Mouse (Mus musculus) liver, adult 2 months (tissue): ENCODE results near the gene Ahrr. TPM values are rescaled to one million over a fixed set of nuclear protein-coding genes. Genes with fewer than 3 reads are reported as not detected.

Experiments used
- DNase-seq: peaks from one replicate; pipeline ENCODE4 v3.0.0-alpha.2; 2011; ENCODE audit warnings: low read depth, low spot score; ENCODE audit errors: extremely low read depth
- H3K27ac ChIP-seq: fragments of 200-500 bp; replicated peaks from 2 replicates; pipeline ENCODE4 v1.5.1; 2012; ENCODE audit warnings: low read depth, mild to moderate bottlenecking, control low read depth, inconsistent platforms, low read length; ENCODE audit not compliant: insufficient read depth
- H3K27me3 ChIP-seq: fragments of 200-500 bp; 2 replicates; pipeline ENCODE4 v1.6.1; 2012; ENCODE audit warnings: mild to moderate bottlenecking, moderate library complexity, low read length, inconsistent platforms; ENCODE audit not compliant: control insufficient read depth, insufficient read depth
- H3K36me3 ChIP-seq: fragments of 200-500 bp; 2 replicates; pipeline ENCODE4 v1.6.1; 2012; ENCODE audit warnings: low read length, inconsistent platforms; ENCODE audit not compliant: control insufficient read depth, insufficient read depth
- H3K4me1 ChIP-seq: fragments of 200-500 bp; 2 replicates; pipeline ENCODE4 v1.6.1; 2011; ENCODE audit warnings: low read length; ENCODE audit not compliant: control insufficient read depth, insufficient read depth
- H3K4me3 ChIP-seq: fragments of 200-500 bp; 2 replicates; pipeline ENCODE4 v1.5.1; 2011; ENCODE audit warnings: low read depth, mild to moderate bottlenecking, control low read depth, low read length, moderate library complexity; ENCODE audit not compliant: insufficient read depth
- H3K79me2 ChIP-seq: fragments of 200-500 bp; 2 replicates; pipeline ENCODE4 v1.6.1; 2012; ENCODE audit warnings: inconsistent platforms, mild to moderate bottlenecking, low read length, moderate library complexity; ENCODE audit not compliant: control insufficient read depth, insufficient read depth
- H3K9ac ChIP-seq: fragments of 200-500 bp; 2 replicates; pipeline ENCODE4 v1.6.1; 2012; ENCODE audit warnings: low read depth, mild to moderate bottlenecking, control low read depth, inconsistent platforms, low read length
- CTCF ChIP-seq: fragments of 200-500 bp; IDR thresholded peaks from 2 replicates; pipeline ENCODE4 v1.5.1; 2011; ENCODE audit warnings: low read depth, low read length, control low read depth
- POLR2A ChIP-seq: fragments of 200-500 bp; IDR thresholded peaks from 2 replicates; pipeline ENCODE4 v1.6.1; 2011; ENCODE audit warnings: low read length, control low read depth; ENCODE audit not compliant: insufficient read depth; ENCODE audit errors: extremely low read depth
- WGBS: fragments of 180-500 bp; shearing (Covaris S2); methylation state at CpG from one replicate; pipeline ENCODE4 v1.1.7; 2018; 5-methylcytosine and 5-hydroxymethylcytosine counted together
- polyA plus RNA-seq: library from polyadenylated mRNA; depleted of rRNA; stranded (reverse); fragments of >200 nt; gene quantifications from 2 replicates; pipeline ENCODE4 v1.2.3, GENCODE M21; 2012
- total RNA-seq: library from RNA; depleted of rRNA; stranded (reverse); fragments of >200 nt; gene quantifications from 2 replicates; pipeline ENCODE4 v1.2.3, GENCODE M21; 2014

Ahrr gene
- total and polyA plus RNA-seq, 2 experiments: 0.07 to 0.18 TPM

DNA sequence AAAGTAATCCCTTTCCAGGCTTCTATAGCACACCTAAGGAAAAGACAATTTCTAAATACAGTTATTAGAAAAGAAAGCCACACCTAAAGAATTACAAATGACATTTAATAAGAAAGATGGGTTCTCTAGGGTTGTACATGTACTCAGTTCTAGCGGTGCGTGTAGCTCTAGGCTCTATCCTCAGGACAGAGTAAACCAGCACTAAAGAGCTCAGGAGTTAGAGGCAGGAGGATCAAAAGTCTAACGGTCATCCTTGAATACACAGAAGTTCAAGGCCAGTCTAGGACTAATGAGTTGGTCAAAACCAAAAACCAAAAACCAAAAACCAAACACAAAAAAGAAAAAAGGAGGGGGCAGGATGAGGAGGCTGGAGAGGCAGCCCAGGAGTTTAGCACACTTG lies 22.5 kb upstream of the Ahrr start:
- no peak for TF ChIP-seq CTCF
- TF ChIP-seq POLR2A: no peak
- DNase-seq: peak; percentile 62
- peaks cover 2% of the 10 kb centered on the region; the same call in 1 of the 2 replicates for H3K79me2 ChIP-seq
- H3K36me3 ChIP-seq: peaks cover 28% of the 10 kb centered on the region
- no peaks in the 10 kb centered on the region for H3K27me3 ChIP-seq
- no peak overlapping the region for H3K4me3 ChIP-seq
- peaks cover 3% of the 10 kb centered on the region for H3K4me1 ChIP-seq
- 47% methylated on average over 3 of the region's 3 CpGs for WGBS
- no peak overlapping the region for H3K9ac ChIP-seq
- H3K27ac ChIP-seq: no peak overlapping the region

- 98% methylated on average over 1 of the region's 1 CpGs for WGBS
- TF ChIP-seq CTCF (no peak), POLR2A (no peak)
- Histone ChIP-seq H3K4me1 (no peaks in the 10 kb centered on the region), H3K27me3 (no peaks in the 10 kb centered on the region), H3K27ac (no peak overlapping the region), H3K36me3 (peaks cover 69% of the 10 kb centered on the region), H3K4me3 (no peak overlapping the region), H3K79me2 (no peaks in the 10 kb centered on the region; the same call in 1 of the 2 replicates), H3K9ac (no peak overlapping the region)
- no peak for DNase-seq
Observed at GRCm38 (mm10) chr13:74305780-74306179, 13.6 kb upstream of the Ahrr start.

DNA sequence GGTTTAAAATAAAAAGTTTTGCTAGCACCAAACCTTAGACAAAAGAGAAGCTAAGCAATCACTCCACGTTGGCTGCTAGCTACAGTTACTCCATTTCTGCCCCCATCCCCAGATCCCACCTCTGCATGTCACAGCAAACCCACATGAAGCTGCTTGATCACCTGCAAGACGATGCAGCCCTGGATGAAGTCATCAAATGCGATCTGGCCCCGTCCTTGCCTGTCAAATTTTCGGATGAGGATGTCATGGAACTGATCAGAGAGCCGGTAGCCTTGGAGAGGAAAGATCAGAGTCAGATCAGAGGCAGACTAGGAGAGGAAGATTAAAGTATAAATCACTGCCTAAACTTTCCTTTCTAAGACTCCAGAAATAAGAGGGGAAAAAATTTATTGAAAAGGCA lies 13.2 kb upstream of the Ahrr start:
- DNase-seq: no peak
- Histone ChIP-seq H3K36me3 (peaks cover 66% of the 10 kb centered on the region), H3K27ac (no peak overlapping the region), H3K27me3 (no peaks in the 10 kb centered on the region), H3K4me3 (no peak overlapping the region), H3K79me2 (no peaks in the 10 kb centered on the region; the same call in 1 of the 2 replicates), H3K4me1 (no peaks in the 10 kb centered on the region), H3K9ac (no peak overlapping the region)
- TF ChIP-seq CTCF (no peak), POLR2A (no peak)
- 94% methylated on average over 6 of the region's 6 CpGs for WGBS

DNA sequence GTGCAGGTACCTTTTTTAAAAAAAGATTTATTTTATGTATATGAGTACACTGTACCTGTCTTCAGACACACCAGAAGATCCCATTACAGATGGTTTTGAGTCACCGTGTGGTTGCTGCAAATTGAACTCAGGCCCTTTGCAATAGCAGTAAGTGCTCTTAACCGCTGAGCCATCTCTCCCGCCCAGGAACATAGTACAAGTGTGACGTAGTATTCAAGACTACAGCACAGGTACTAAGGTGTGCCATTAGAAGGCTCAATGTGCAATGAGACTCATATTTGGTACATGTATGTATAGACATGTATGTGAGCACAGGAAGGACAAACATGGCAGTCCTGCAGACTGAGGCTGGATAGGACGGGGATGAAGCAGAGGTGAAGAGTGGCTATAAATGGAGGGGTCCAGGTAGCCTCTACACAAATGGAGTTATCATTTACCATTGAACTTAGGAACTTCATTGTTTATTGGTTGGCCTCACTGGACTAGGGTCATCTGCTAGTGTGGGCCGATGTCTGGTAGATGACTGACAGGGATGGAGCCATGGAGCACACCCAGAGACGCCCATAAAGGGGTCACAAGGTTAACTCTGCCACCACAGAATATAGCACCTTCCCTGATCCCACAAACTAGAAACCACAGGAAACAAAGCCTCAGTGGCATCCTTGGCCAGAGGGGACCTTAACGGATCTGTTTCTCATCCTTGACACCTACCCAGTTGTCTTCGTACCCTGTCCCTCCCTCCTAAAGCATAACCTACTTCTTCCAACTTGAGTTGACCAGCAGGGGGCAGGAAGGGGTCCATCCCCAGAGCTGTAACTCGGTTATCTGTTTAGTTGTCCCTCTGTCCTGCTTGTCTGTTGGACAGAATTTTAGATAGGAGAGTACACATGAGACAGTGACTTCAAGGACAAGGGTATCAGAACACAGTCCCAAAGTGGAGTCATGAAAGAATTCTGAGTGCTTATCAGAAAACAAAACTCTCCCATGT lies 10.2 kb upstream of the Ahrr start:
- 87% methylated on average over 10 of the region's 10 CpGs for WGBS
- Histone ChIP-seq H3K36me3 (peaks cover 44% of the 10 kb centered on the region), H3K27ac (no peak overlapping the region), H3K4me3 (no peak overlapping the region), H3K9ac (no peak overlapping the region), H3K79me2 (no peaks in the 10 kb centered on the region; the same call in 1 of the 2 replicates), H3K4me1 (no peaks in the 10 kb centered on the region), H3K27me3 (no peaks in the 10 kb centered on the region)
- TF ChIP-seq CTCF: peak; percentile 29; the same call in 1 of the 2 replicates
- TF ChIP-seq POLR2A: no peak
- no peak for DNase-seq

- H3K27ac ChIP-seq: no peak overlapping the region
- DNase-seq: no peak
- H3K4me1 ChIP-seq: no peaks in the 10 kb centered on the region
- no peaks in the 10 kb centered on the region for H3K27me3 ChIP-seq
- no peaks in the 10 kb centered on the region; the same call in 1 of the 2 replicates for H3K79me2 ChIP-seq
- no peak overlapping the region for H3K4me3 ChIP-seq
- TF ChIP-seq POLR2A (no peak), CTCF (no peak; the same call in 1 of the 2 replicates)
- H3K9ac ChIP-seq: no peak overlapping the region
- 71% methylated on average over 6 of the region's 6 CpGs for WGBS
- peaks cover 37% of the 10 kb centered on the region for H3K36me3 ChIP-seq
Observed at GRCm38 (mm10) chr13:74301607-74301984, 9.5 kb upstream of the Ahrr start.

DNA sequence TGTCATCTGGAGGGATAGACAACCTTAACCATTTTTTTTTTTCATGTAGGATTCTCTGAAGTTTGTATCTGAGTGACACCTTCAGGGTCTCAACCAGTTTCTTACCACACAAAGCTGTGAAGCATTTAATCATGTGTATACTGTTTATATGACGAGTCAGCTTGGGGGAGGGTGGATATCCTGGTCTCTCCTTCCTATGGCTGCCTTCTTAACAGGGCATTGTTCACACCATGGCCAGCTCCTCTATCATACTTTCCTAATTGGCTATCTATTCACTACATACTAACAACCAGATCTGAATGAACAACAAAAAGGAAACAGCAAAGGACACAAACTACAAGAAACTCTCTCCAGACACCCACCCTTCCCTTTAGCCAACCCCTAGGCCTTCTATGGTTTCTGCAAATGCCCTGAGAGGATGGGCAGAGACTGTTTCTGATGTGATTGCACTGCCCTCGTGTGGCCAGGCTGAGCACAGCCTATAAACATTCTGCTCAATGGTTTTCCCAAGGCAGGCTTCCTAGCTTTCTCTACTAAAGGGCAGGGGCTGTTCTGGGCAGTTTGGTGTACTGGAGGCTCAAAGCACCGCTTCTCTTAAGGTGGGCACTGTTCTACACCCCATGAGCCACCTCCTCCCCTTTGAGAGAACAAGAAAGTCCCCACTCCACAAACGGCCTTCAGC lies 8.9 kb upstream of the Ahrr start:
- peak; percentile 24 for DNase-seq
- TF ChIP-seq POLR2A: no peak
- peak; percentile 88 for TF ChIP-seq CTCF
- H3K4me3 ChIP-seq: no peak overlapping the region
- 38% methylated on average over 4 of the region's 4 CpGs for WGBS
- H3K36me3 ChIP-seq: peaks cover 31% of the 10 kb centered on the region
- no peaks in the 10 kb centered on the region for H3K4me1 ChIP-seq
- H3K79me2 ChIP-seq: no peaks in the 10 kb centered on the region
- H3K27ac ChIP-seq: no peak overlapping the region
- H3K9ac ChIP-seq: no peak overlapping the region
- H3K27me3 ChIP-seq: no peaks in the 10 kb centered on the region
